Mouse (Mus musculus) heart, postnatal 10 days (tissue): Measurements from ENCODE around the gene Nostrin. TPM values are rescaled to one million over a fixed set of nuclear protein-coding genes. Genes with fewer than 3 reads are reported as not detected.

Experiments used
- DNase-seq, 2 experiments: peaks; one replicate each; pipeline ENCODE4 v3.0.0; 2021
- intact Hi-C: fragments of 180-260 bp; cut with DNase I; formaldehyde crosslinking; loops from one replicate; pipeline ENCODE4 v1.15.1; 2025
- total RNA-seq, 2 experiments: library from RNA; stranded (reverse); gene quantifications; 2 replicates each; pipeline ENCODE4 v1.2.3; 2021

The Nostrin gene
- total RNA-seq = 10 to 100 TPM; 12.4 to 13.6 TPM

DNA sequence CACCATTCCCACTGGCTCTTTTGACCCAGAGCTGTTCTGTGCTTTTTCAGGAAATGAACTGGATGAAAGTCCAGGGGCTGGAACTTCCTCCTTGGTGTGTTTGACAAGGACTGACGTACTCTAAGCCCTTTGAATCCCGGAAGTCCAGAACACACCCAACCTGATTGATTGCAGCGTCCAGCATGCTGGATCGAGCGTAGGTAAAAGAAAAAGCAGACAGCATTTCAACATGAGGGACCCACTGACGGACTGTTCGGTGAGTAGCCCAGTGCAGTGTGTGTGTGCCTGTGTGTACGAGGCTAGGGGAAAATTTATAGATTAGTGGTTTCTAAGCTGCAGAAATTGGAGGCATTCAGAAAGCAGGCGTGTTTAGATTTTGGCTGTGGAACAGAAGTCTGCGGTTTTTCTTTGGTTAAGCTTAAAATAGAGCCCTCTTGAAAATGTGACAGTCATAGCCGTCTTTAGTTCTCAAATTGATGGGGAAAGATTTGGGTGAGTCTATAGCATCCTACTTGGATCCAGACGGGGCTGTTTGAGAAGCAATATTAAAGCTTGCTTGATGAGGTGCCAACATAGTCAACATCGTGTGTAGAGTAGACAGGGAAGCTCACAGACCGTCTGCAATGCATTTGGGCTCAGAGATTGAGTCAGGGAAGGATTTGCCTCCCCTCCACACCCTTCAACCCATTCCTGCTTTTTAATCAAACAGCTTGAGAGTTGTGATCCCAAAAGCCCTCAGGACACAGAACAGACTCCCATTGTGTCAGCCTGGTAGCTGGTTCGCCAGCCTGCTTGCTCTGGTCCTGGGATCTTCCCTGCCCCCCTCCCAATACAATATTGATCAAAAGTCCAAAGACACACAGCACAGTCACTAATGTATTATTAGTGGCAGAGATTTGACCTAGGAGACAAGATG is at the start of gene Nostrin:
Gene Nostrin (plus strand): TSS at position 140 of the 916 bp plus-strand sequence.
- DNase-seq = peak; percentile 39 to 42
- intact Hi-C loops = loop anchor here (2.0 kb wide), 1 partner anchor 21 kb away; no protein-coding TSS in a partner anchor

DNA sequence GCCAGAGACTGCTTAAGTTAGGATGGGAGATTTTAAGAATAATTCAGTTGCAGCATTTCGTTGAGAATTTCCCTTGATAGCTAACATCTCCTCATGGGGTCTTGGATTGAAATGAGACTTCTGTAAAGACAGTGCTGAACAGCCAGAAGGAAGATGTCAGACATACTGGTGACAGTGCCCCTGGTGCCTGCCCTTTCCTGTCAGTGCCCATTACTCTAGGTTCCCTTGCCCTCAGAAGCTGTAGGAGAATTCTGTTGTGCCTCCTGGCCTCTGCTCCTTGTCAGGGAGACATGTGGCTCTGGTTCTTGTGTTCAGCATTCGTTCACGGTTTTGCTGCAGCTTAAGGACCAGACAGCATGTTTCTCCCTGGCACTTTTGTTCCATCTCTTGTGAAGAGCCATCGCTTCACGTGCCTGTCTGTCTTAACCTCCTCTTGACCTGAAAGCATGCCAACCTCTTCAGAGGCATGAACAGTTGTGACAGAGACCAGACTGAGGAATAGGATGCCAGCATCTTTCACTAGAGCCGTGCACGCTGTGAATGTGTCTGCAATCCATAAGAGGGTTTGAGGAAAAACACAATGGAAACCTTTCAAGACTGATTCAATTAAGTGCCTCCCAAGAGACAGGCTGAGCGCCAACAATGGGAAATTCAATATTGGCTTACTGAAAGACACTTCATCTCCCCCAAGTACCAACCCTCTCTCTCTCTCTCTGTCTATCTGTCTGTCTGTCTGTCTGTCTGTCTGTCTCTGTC is 48.9 kb upstream of the Nostrin start:
- no peak for DNase-seq
- intact Hi-C loops = no loop called here

DNA sequence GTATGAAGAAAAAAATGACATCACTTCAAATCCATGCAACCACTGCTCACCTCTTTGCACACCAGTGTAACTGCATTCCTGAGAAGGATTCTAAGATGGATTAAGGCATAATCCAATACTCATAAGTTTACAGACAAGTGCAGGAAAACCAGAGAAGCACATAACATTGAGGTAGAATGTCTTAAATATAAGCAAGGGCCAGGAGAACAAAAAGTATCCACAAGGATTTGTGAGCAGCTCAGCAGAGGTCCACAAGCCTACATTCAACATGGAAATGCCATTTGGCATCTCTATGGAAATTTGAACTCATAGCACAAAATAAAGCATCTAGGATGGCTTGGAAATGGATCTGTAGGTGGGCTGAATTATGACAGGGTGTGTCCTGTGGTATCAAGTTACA is 39.8 kb upstream of the Nostrin start:
- no peak for DNase-seq
- intact Hi-C loops = no loop called here

DNA sequence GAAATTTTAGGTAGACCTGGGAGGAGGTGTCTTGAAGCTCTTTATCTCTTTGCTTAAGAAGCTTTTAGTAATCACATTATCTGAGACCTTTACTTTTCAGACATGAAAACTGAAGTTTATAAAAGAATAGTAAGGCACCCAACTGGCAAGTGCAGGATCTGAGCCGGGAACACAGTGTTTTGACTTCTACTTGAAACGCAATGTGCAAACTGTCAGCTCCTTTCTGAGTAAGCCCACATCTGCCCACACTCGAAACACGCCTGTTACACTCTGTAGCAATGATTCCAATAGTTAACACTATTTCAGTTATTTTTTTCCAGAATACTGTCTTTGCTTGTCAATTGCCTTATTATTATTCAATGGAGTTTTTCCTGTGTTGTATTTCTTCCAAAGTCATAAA is 38.8 kb upstream of the Nostrin start:
- intact Hi-C loops = no loop called here
- DNase-seq = no peak

DNA sequence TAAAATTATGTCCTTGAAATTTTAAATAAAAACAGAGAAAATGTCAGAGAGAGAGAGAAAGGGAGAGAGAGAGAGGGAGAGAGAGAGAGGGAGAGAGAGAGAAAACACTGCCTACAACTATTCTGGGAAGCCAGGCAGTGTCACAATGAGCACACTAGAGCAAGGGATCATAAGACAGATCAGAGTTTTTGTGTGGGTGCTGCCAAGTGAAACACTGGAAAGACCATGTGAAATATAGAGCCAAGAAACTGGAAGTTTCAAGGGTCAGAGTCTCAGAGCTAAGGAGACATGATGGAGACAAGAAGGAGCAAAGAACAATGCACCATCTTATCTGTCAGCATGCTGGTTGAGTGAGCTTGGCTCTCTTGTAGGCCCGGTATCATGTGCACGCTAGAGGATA is 38.1 kb upstream of the Nostrin start:
- intact Hi-C loops = no loop called here

DNA sequence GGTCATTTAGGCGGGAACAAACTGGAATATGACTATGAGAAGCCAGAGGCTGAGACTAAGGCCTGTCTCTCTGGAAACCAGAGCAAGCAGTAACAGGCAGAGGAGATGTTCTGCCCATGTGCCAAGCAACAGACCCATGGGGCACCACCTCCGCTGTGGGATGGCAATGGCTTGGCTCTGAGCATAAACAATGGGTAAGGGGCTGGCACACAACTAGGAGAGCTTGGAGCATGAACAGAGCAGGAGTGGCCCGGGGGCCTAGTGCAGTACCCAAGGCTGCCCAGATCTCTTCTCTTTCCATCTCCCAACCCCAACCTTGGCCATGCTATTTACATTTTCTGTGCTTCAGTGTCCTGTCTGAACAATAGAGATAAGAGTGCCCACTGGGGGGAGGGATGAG is 36.9 kb upstream of the Nostrin start:
- intact Hi-C loops = no loop called here
- no peak for DNase-seq

More for the DNA sequence above, 38.1 kb upstream of the Nostrin start:
- DNase-seq = no peak

DNA sequence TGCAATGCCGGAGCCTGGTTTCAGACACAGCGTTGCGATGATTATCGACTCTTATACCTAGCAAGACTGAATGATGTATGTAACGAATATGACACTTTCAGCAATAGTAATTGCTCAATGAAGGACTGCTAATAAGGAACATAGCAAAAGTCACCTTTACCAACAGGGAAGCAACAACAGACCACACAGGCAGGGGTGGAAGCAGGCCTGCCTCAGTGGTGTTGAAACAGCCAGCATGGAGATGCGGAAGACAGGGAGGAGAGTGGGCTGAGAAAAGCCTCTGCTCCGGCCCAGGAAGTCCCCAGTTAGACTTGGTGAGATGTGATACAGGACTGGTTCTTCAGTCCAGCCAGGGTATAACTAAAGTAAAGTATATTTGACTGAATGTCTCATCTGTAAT is 36.5 kb upstream of the Nostrin start:
- intact Hi-C loops = no loop called here
- no peak for DNase-seq

DNA sequence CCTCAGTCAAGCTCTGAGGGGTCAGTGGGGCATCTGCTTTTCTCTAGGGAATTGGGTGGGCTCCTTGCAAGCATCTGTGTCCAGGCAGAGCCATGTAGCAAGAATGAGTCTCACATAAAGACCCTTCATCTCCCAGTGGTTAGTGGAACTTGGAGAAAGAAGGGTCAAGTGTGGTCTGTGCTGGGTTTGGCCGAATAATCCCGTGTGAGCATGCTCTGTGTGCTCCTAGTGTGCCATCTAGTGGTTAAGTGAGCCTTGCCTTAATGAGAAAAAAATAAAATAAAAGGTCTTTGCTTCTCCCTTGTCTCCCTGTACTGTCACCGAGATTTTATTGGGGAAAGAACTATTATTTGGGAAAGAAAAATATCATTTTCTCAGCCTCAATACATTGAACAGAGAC is 34.9 kb upstream of the Nostrin start:
- DNase-seq = peak; percentile 45 to 78
- intact Hi-C loops = loop anchor here (1.0 to 10.0 kb wide), 3 partner anchors 316 to 736 kb away; no protein-coding TSS in a partner anchor

DNA sequence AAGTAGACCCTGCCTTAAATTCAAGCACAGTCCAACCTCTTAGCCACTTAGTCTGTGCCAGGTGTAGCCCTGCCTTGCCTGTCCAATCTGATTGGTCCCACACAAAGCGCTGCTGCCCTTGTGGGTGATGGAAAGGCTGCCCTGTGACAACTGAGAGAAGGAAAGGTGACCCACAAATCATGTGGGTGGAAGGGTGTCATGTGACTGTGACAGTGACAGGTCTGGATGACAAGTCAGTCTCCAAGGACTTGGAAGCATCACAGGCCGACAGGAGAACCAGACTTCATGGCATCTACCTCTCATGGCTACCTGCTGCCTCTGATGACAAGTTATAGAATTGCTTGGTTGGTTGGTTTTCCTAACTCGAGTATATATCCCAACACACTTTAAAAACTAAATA is 32.1 kb upstream of the Nostrin start:
- no peak for DNase-seq
- intact Hi-C loops = loop anchor here (10.0 kb wide), 1 partner anchor 739 kb away; no protein-coding TSS in a partner anchor

DNA sequence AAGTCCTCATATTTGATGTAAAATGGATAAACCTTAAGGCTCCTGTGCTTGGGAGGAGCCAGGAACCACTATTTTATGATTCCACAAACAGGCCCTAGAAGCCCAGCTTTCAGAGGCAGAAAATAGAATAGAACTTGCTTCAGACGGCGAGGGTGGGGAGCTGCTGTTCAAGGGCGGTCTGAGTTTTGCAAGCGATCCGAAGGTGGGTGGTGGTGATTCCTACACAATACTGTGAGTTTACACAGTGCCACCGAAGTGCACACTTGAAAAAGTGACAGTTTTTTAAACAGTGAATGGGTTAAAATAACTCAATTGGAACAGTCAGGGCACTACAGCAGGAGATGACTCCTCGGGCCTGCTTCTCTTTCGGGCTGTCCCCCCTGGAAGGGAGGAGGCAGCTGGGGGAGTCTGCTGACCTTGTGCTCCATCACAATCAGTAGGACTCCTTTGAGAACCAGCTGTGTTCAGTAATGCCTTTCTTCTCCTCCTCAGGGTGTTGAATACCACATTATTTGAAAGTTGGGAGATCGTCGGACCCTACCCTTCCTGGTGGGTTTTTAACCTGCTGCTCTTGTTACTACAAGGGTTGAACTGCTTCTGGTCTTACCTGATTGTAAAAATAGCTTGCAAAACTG is 31.0 kb upstream of the Nostrin start:
- intact Hi-C loops = loop anchor here (5.0 to 10.0 kb wide), 2 partner anchors 323 to 740 kb away; no protein-coding TSS in a partner anchor
- DNase-seq = no peak

DNA sequence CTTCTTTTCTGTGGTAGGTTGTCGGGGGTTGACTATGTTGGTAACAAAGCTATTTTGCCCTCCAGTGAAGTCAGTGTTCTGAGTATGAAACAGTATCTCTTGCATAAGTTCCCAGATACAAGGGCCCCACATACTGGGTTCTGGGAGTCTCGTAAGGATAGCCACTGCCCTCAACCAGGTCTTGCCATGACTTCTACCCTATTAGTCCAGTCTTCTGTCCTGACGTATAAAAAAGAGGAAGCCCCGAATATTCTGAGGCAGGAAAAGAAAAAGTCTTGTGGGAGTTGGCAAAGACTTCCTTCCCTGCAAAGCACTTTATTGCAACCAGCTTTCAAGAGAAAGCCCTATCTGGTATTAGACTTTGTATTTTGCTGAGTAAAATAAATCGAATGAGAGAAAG is 26.4 kb upstream of the Nostrin start:
- no peak for DNase-seq
- intact Hi-C loops = loop anchor here (5.0 to 10.0 kb wide), 2 partner anchors 318 to 744 kb away; no protein-coding TSS in a partner anchor

DNA sequence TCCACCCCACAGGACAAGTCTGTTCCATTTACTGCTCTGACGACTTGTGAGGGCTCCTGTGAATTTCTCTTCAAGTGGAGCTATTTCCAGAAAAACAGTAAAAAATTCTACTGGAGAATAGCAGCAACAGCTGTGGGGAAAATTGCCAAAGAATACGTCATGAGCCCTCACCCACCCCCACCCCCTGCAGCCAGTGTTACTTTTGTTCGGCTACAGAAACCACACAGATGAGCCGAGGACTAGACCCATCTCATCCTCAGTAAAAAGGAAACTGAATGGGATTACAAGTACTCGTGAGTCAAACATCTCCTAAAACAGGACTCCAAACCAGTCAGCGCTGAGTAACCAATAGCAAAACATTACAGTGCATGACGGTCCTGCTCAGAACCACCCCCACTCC is 25.9 kb upstream of the Nostrin start:
- intact Hi-C loops = loop anchor here (5.0 to 10.0 kb wide), 2 partner anchors 318 to 745 kb away; no protein-coding TSS in a partner anchor
- peak; percentile 25 to 27 for DNase-seq

DNA sequence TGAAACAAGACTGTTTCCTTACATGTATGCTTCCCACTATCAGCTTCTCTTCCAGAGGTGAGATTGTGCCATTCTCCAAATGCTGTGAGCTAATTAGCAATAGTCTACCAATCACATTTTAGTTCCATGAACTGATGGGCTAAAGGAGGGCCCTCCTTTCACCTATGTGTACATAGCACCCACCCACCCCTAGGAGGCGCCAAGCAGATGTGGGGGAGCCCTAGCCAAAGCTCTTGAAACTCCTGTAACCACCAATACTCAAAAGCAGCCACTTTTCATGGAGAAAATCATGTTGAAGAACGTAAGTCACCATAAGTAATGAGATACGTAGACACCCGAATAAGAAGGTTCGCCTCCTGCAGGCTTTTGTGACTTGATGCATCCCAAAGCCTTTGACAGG is 23.0 kb upstream of the Nostrin start:
- no peak for DNase-seq
- intact Hi-C loops = no loop called here

DNA sequence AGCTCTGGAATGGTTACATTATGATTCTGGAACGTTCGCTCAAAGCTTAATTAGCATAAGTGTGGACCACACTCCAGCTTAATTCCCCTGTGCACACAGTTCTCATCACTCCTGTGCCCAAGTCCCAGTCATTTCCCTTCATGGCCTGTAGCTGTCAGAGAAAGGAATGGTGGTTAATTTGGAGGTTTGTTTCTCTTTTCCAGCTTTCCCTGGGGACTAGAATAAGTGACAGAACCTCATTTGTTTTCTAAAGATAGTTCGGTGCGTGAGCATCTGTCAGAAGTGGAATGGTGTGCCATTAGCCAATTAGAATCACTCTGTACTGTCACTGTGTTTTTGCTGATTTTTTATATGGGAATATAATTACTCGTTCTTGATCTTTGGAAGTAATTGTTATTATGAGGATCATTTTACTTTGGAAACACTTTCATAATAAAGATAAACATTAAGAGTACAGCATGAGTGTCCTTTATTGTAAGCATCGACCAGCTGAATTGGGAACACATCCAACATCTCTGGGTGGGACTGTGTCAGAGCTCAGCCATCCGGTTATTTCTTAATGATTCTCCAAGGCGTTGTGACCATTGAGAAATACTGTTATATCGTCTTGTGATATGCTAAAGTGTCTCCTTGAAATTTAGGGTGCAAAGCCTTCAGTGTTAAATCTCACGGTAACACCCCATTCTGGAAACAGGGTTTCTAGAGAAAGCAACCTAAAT is 21.6 kb upstream of the Nostrin start:
- intact Hi-C loops = loop anchor here (2.0 kb wide), 1 partner anchor 21 kb away; the partner anchor contains the start of gene Nostrin
- DNase-seq = peak; percentile 39 to 44

DNA sequence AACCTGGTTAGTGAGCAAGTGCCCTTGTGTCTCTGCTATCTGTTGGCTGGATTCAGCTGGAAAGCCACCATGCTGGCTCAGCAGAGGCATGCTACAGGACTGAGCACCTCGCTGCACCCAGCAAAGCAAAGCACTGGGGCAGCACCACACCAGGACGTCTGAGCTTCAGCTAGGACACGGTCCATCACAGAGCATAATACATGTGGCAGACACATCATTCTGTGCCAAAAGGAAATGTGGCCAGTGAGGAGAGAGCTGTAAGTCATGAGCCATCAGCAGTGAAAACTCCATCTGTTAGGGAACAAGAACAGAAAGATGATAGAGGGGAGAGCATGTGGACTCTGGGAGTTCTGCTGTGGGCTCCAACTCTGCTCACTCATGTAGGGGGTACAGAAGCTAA is 19.7 kb upstream of the Nostrin start:
- DNase-seq = no peak
- intact Hi-C loops = loop anchor here (2.0 kb wide), 1 partner anchor 19 kb away; the partner anchor contains the start of gene Nostrin

DNA sequence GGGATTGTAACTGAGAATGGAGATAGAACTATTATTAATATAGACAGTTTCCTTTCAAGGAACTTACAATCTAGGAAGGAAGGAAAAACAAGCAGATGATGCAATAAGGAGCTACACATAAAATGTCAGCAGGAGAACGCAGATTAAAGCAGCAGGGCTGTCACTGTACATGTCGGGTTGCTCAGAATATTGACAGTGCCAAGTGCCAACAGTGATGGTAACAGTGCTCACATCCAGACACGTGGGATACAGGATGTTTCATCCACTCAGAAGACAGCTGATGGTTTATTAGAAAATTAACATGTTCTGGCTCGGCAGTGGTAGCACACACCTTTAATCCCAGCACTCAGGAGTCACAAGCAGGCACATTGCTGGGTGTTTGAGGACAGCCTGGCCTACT is 18.8 kb upstream of the Nostrin start:
- DNase-seq = no peak
- intact Hi-C loops = no loop called here

DNA sequence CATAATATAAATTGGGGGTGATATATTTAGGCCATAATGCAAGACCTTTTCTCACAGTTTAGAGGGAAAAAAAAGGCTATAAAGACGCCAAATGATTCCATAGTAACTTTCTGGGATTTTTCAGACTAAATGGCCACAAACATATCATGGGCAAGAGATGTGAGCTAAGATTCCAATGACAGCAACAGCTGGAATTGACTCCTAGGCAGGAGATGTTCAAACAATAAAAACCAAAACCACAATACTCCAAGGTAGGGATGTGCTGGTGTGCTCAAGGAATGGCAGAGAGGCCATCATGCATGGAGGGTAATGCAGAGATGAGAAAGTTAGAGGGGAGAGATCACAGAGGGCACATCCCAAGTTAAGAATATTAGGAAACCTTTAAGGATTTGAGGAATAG is 16.6 kb upstream of the Nostrin start:
- DNase-seq = no peak
- intact Hi-C loops = no loop called here

DNA sequence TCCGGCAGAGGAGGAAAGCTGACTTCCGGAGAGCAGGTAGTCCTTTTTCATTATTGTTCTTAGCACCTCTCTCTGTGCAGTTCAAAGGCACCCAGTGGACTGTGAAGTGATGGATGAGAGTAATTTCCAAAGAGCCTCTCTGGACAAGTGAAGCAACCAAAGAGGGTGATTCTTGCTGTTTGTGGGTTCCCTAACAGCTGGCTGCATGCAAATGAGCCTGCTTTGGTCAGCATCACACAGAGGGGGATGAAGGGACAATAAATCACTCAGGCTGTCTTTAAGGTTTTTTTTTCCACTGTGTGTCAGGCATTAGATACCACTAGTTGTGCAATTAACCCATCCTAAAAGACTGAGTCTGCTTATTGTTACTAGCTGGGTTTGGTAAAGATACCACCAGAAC is 15.9 kb upstream of the Nostrin start:
- no peak for DNase-seq
- intact Hi-C loops = no loop called here

DNA sequence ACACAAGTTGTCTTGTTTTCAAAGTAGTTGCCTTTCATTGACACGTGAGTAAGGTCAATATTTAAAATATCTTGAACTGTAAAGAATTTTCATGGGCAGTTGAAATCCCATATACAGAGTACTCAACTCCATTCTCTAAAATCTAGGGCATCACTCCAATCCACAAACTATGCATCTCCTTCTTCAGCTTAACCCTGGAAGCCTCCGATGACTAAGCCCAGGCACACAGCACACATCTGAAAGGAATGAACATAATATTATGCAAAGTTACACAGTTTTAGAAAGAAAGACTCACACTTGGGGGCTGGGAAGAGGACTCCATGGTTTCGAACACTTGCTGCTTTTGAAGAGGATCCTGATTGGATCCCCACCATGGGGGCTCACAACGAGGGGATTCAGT is 13.9 kb upstream of the Nostrin start:
- intact Hi-C loops = no loop called here
- no peak for DNase-seq

DNA sequence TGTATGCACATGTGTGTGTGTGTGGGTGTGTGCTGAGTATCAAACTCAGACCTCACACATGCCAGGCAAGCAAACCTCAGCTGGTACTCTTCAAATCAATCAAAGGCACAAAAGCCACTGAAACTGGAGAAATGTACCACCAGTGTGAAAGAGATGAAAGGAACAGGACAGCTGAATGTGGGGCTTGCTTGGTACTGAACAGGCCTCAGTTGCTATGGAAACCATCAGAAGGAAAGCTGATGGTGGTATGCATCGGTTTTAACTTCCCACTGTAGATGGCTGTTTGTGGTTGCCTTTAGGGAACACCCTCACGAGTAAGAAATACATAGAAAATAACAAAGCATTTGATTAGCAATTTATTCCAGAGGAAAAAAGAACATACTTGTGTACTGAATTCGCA is 10.2 kb upstream of the Nostrin start:
- intact Hi-C loops = no loop called here
- DNase-seq = no peak
